Mouse (Mus musculus): Measurements from ENCODE around the gene Cltc.

GRCm38 (mm10) chr11:86681423-86681822, 75.9 kb downstream of the Cltc start:
- TF ChIP-seq CTCF (IDR thresholded peaks at IDR 0.05; ENCODE audit: insufficient read depth, low read depth, low read length) (no peak), POLR2A (IDR thresholded peaks at IDR 0.05; ENCODE audit: insufficient read depth, low read depth, low read length) (no peak)

All from olfactory bulb, adult 2 months (tissue).